Mouse (Mus musculus) liver, embryonic 14.5 days (tissue): ENCODE data around the gene Ptgfrn.

ENCODE experiments used
- CTCF ChIP-seq: IDR thresholded peaks from 2 replicates; pipeline ENCODE4 v1.5.1; 2016; ENCODE audit warnings: antibody characterized with exemption, low read depth, control low read depth
- EP300 ChIP-seq: IDR thresholded peaks from 2 replicates; pipeline ENCODE4 v1.6.1; 2016; ENCODE audit warnings: antibody characterized with exemption, low read depth

GRCm38 (mm10) chr3:101134861-101135260 is 24.8 kb upstream of the Ptgfrn start:
- no peak for TF ChIP-seq CTCF
- no peak for TF ChIP-seq EP300
